Mouse (Mus musculus) liver, embryonic 14.5 days (tissue): ENCODE results near the gene Abcb5. TPM values are rescaled to one million over a fixed set of nuclear protein-coding genes. Genes with fewer than 3 reads are reported as not detected.

Experiments
- ATAC-seq: fragments of 200-750 bp; cut with Nextera tagmentation; 2 replicates; pipeline ENCODE4 v1.8.0; 2017; ENCODE audit warnings: moderate number of reproducible peaks, mild to moderate bottlenecking, moderate library complexity; ENCODE audit not compliant: insufficient read depth
- DNase-seq, 3 experiments: peaks; one replicate each; pipeline ENCODE4 v3.0.0-alpha.2; 2012 to 2013; ENCODE audit warnings: low read depth in 3 of 3, low spot score in 3 of 3
- H3K27ac ChIP-seq: fragments of 300-500 bp; sonication (generic); 2 replicates; pipeline ENCODE4 v1.5.1; 2014; ENCODE audit warnings: moderate library complexity, mild to moderate bottlenecking, control low read depth, inconsistent platforms
- H3K27me3 ChIP-seq: fragments of 300-500 bp; sonication (generic); 2 replicates; pipeline ENCODE4 v1.6.1; 2014; ENCODE audit warnings: mild to moderate bottlenecking, low read length, moderate library complexity; ENCODE audit not compliant: control insufficient read depth, insufficient read depth
- H3K36me3 ChIP-seq: fragments of 300-500 bp; sonication (generic); replicated peaks from 2 replicates; pipeline ENCODE4 v1.6.1; 2014; ENCODE audit warnings: low read depth; ENCODE audit not compliant: control insufficient read depth, insufficient read depth
- H3K4me1 ChIP-seq, 2 experiments: fragments of 200-500 bp in 1 of 2; fragments of 300-500 bp in 1 of 2; sonication (generic) in 1 of 2; replicated peaks; 2 replicates each; pipeline ENCODE4 v1.6.1; 2012 to 2014; ENCODE audit warnings: antibody characterized with exemption in 1 of 2, inconsistent platforms in 1 of 2, low read length in 1 of 2; ENCODE audit not compliant: control insufficient read depth in 2 of 2, insufficient read depth in 2 of 2
- H3K4me2 ChIP-seq: fragments of 300-500 bp; sonication (generic); 2 replicates; pipeline ENCODE4 v1.6.1; 2014; ENCODE audit warnings: low read depth, mild to moderate bottlenecking, control low read depth, moderate library complexity
- H3K4me3 ChIP-seq, 2 experiments: fragments of 200-500 bp in 1 of 2; fragments of 300-500 bp in 1 of 2; sonication (generic) in 1 of 2; 2 replicates each; pipeline ENCODE4 v1.5.1; 2012 to 2014; ENCODE audit warnings: low read depth in 2 of 2, low read length in 2 of 2, mild to moderate bottlenecking in 2 of 2, control low read depth in 1 of 2, inconsistent platforms in 1 of 2, moderate library complexity in 1 of 2; ENCODE audit not compliant: insufficient read depth in 1 of 2
- H3K9ac ChIP-seq: fragments of 300-500 bp; sonication (generic); replicated peaks from 2 replicates; pipeline ENCODE4 v1.6.1; 2014; ENCODE audit warnings: mild to moderate bottlenecking, control low read depth, moderate library complexity
- H3K9me3 ChIP-seq: fragments of 300-500 bp; sonication (generic); 2 replicates; pipeline ENCODE4 v1.6.1; 2016; ENCODE audit warnings: low read length, mixed read lengths; ENCODE audit not compliant: control insufficient read depth
- CTCF ChIP-seq: IDR thresholded peaks from 2 replicates; pipeline ENCODE4 v1.5.1; 2016; ENCODE audit warnings: antibody characterized with exemption, low read depth, control low read depth
- EP300 ChIP-seq: IDR thresholded peaks from 2 replicates; pipeline ENCODE4 v1.6.1; 2016; ENCODE audit warnings: antibody characterized with exemption, low read depth
- WGBS: fragments of 180-500 bp; shearing (Covaris S2); extraction: QIAGEN DNeasy Blood & Tissue Kit; methylation state at CpG from one replicate; pipeline ENCODE4 v1.1.7; 2014; ENCODE audit not compliant: insufficient replicate concordance; 5-methylcytosine and 5-hydroxymethylcytosine counted together
- polyA plus RNA-seq, 2 experiments: library from polyadenylated mRNA; depleted of rRNA in 1 of 2; stranded (reverse) in 1 of 2; unstranded in 1 of 2; fragments of >200 nt; fragmentation: Nextera tagmentation in 1 of 2; extraction: Ambion mirVana in 1 of 2; gene quantifications; 2 replicates each; pipeline versions ENCODE4 v1.2.1 to v1.2.3; 2012 to 2014

The Abcb5 gene
- polyA plus RNA-seq, 2 experiments = not detected

- TF ChIP-seq CTCF (no peak), EP300 (no peak)
- ATAC-seq = no peak
- H3K27me3 ChIP-seq = peaks cover 80% of the 10 kb centered on the region
- H3K27ac ChIP-seq = no peak overlapping the region
- no peaks in the 10 kb centered on the region for H3K9me3 ChIP-seq
- no peak for DNase-seq
- no peak overlapping the region for H3K4me3 ChIP-seq
- no peak overlapping the region for H3K4me2 ChIP-seq
- 5% methylated on average over 5 of the region's 5 CpGs for WGBS
- no peak overlapping the region for H3K9ac ChIP-seq
- no peaks in the 10 kb centered on the region for H3K36me3 ChIP-seq
- H3K4me1 ChIP-seq = no peaks in the 10 kb centered on the region
Measured at GRCm38 (mm10) chr12:118839398-118839797, 126.8 kb downstream of the Abcb5 start.

GRCm38 (mm10) chr12:118838260-118838659 lies 128.0 kb downstream of the Abcb5 start:
- no peak for DNase-seq
- no peaks in the 10 kb centered on the region for H3K9me3 ChIP-seq
- no peak overlapping the region for H3K4me3 ChIP-seq
- H3K36me3 ChIP-seq = no peaks in the 10 kb centered on the region
- peaks cover 69% of the 10 kb centered on the region for H3K27me3 ChIP-seq
- no peak overlapping the region for H3K9ac ChIP-seq
- no peak for ATAC-seq
- 3% methylated on average over 2 of the region's 2 CpGs for WGBS
- H3K27ac ChIP-seq = no peak overlapping the region
- H3K4me1 ChIP-seq = no peaks in the 10 kb centered on the region
- H3K4me2 ChIP-seq = no peak overlapping the region
- TF ChIP-seq EP300 (no peak), CTCF (no peak)

GRCm38 (mm10) chr12:118837361-118837760 lies 128.9 kb downstream of the Abcb5 start:
- Histone ChIP-seq H3K36me3 (no peaks in the 10 kb centered on the region), H3K9me3 (no peaks in the 10 kb centered on the region), H3K4me1 (no peaks in the 10 kb centered on the region), H3K4me3 (no peak overlapping the region), H3K27ac (no peak overlapping the region), H3K4me2 (no peak overlapping the region), H3K9ac (no peak overlapping the region), H3K27me3 (peaks cover 60% of the 10 kb centered on the region)
- no peak for TF ChIP-seq CTCF
- no peak for TF ChIP-seq EP300
- 4% methylated on average over 11 of the region's 11 CpGs for WGBS
- DNase-seq = no peak
- ATAC-seq = no peak

GRCm38 (mm10) chr12:118836411-118837341 lies 129.5 kb downstream of the Abcb5 start:
- H3K4me2 ChIP-seq = peak overlapping the region; percentile 32
- H3K36me3 ChIP-seq = no peaks in the 10 kb centered on the region
- DNase-seq (no peak), ATAC-seq (peak; percentile 55)
- H3K4me1 ChIP-seq = no peaks in the 10 kb centered on the region
- no peaks in the 10 kb centered on the region for H3K9me3 ChIP-seq
- H3K27me3 ChIP-seq = peaks cover 54% of the 10 kb centered on the region
- no peak overlapping the region for H3K9ac ChIP-seq
- H3K27ac ChIP-seq = no peak overlapping the region
- TF ChIP-seq CTCF = no peak
- TF ChIP-seq EP300 = no peak
- WGBS = under 1% methylated on average over 67 of the region's 72 CpGs
- peak overlapping the region; percentile 31 to 45; a peak in 3 of 4 replicates for H3K4me3 ChIP-seq

- Histone ChIP-seq H3K27ac (no peak overlapping the region), H3K27me3 (no peaks in the 10 kb centered on the region), H3K9me3 (no peaks in the 10 kb centered on the region), H3K4me2 (no peak overlapping the region), H3K4me3 (no peak overlapping the region), H3K36me3 (no peaks in the 10 kb centered on the region), H3K9ac (no peak overlapping the region), H3K4me1 (no peaks in the 10 kb centered on the region)
- no peak for DNase-seq
- 56% methylated on average over 6 of the region's 6 CpGs for WGBS
- no peak for TF ChIP-seq EP300
- no peak for TF ChIP-seq CTCF
- no peak for ATAC-seq
Measured at GRCm38 (mm10) chr12:118829881-118830280, 136.3 kb downstream of the Abcb5 start.

Other genes with a start within 250 kb of the Abcb5 start
- gene Sp8, start 120.1 kb downstream of the Abcb5 start, polyA plus RNA-seq (2012; rRNA removed) = 0.01 TPM in 2 replicates
- not detected in 2 replicates for gene Sp8, start 120.1 kb downstream of the Abcb5 start, polyA plus RNA-seq (2014; fragmentation: Nextera tagmentation; extraction: Ambion mirVana)